Mouse (Mus musculus) intestine, embryonic 14.5 days (tissue): Measurements from ENCODE around the gene Cdh23. TPM values are rescaled to one million over a fixed set of nuclear protein-coding genes. Genes with fewer than 3 reads are reported as not detected.

ENCODE experiments used
- ATAC-seq: fragments of 200-750 bp; cut with Nextera tagmentation; replicated peaks from 2 replicates; pipeline ENCODE4 v1.8.0; 2017; ENCODE audit warnings: low read depth, moderate number of reproducible peaks, moderate TSS enrichment, moderate library complexity; ENCODE audit not compliant: low FRiP score, low TSS enrichment
- DNase-seq: peaks from one replicate; pipeline ENCODE4 v3.0.0-alpha.2; 2018; ENCODE audit warnings: low spot score
- H3K27ac ChIP-seq: fragments of 300-500 bp; sonication (generic); 2 replicates; pipeline ENCODE4 v1.5.1; 2014; ENCODE audit warnings: low read depth, mild to moderate bottlenecking, control low read depth
- H3K27me3 ChIP-seq: fragments of 300-500 bp; sonication (generic); replicated peaks from 2 replicates; pipeline ENCODE4 v1.6.1; 2014; ENCODE audit warnings: low read length, control low read depth; ENCODE audit not compliant: control insufficient read depth, insufficient read depth
- H3K36me3 ChIP-seq: fragments of 300-500 bp; sonication (generic); 2 replicates; pipeline ENCODE4 v1.6.1; 2014; ENCODE audit warnings: low read length, control low read depth; ENCODE audit not compliant: control insufficient read depth, insufficient read depth
- H3K4me1 ChIP-seq: fragments of 300-500 bp; sonication (generic); replicated peaks from 2 replicates; pipeline ENCODE4 v1.6.1; 2014; ENCODE audit warnings: low read length, control low read depth, mixed read lengths; ENCODE audit not compliant: control insufficient read depth, insufficient read depth
- H3K4me2 ChIP-seq: fragments of 300-500 bp; sonication (generic); 2 replicates; pipeline ENCODE4 v1.6.1; 2014; ENCODE audit warnings: low read length
- H3K4me3 ChIP-seq: fragments of 300-500 bp; sonication (generic); 2 replicates; pipeline ENCODE4 v1.5.1; 2014; ENCODE audit warnings: low read depth, low read length, control low read depth, mixed read lengths
- H3K9ac ChIP-seq: fragments of 300-500 bp; sonication (generic); 2 replicates; pipeline ENCODE4 v1.6.1; 2014; ENCODE audit warnings: mild to moderate bottlenecking, low read length
- H3K9me3 ChIP-seq: fragments of 300-500 bp; sonication (generic); 2 replicates; pipeline ENCODE4 v1.6.1; 2016; ENCODE audit warnings: low read length, control low read depth; ENCODE audit not compliant: control insufficient read depth
- WGBS: fragments of 180-500 bp; shearing (Covaris S2); extraction: QIAGEN DNeasy Blood & Tissue Kit; methylation state at CpG from one replicate; pipeline ENCODE4 v1.1.7; 2014; 5-methylcytosine and 5-hydroxymethylcytosine counted together
- polyA plus RNA-seq: library from polyadenylated mRNA; unstranded; fragments of >200 nt; fragmentation: Nextera tagmentation; extraction: Ambion mirVana; gene quantifications from 2 replicates; pipeline ENCODE4 v1.2.1, GENCODE M21; 2014

The Cdh23 gene
- polyA plus RNA-seq, 1 experiment from 2014 or later: 1.0 TPM

GRCm38 (mm10) chr10:60591281-60591680 lies 105.0 kb downstream of the Cdh23 start:
- Histone ChIP-seq H3K36me3 (no peaks in the 10 kb centered on the region), H3K27me3 (no peaks in the 10 kb centered on the region), H3K9ac (no peak overlapping the region), H3K9me3 (no peaks in the 10 kb centered on the region), H3K4me2 (no peak overlapping the region), H3K27ac (no peak overlapping the region), H3K4me1 (no peaks in the 10 kb centered on the region), H3K4me3 (no peak overlapping the region)
- ATAC-seq (no peak), DNase-seq (no peak)
- 84% methylated on average over 1 of the region's 1 CpGs for WGBS

- H3K36me3 ChIP-seq: no peaks in the 10 kb centered on the region
- H3K4me2 ChIP-seq: no peak overlapping the region
- H3K4me1 ChIP-seq: no peaks in the 10 kb centered on the region
- H3K4me3 ChIP-seq: no peak overlapping the region
- no peak overlapping the region for H3K27ac ChIP-seq
- no peaks in the 10 kb centered on the region for H3K27me3 ChIP-seq
- no peak for ATAC-seq
- H3K9me3 ChIP-seq: no peaks in the 10 kb centered on the region
- no peak for DNase-seq
- WGBS: 21% methylated on average over 7 of the region's 7 CpGs
- no peak overlapping the region for H3K9ac ChIP-seq
Measured at GRCm38 (mm10) chr10:60590241-60590640, 106.0 kb downstream of the Cdh23 start.

- DNase-seq (no peak), ATAC-seq (no peak)
- no peak overlapping the region for H3K4me3 ChIP-seq
- H3K27ac ChIP-seq: no peak overlapping the region
- no peaks in the 10 kb centered on the region for H3K9me3 ChIP-seq
- no peak overlapping the region for H3K9ac ChIP-seq
- no peaks in the 10 kb centered on the region for H3K36me3 ChIP-seq
- H3K4me2 ChIP-seq: no peak overlapping the region
- no peaks in the 10 kb centered on the region for H3K4me1 ChIP-seq
- H3K27me3 ChIP-seq: no peaks in the 10 kb centered on the region
- 69% methylated on average over 6 of the region's 6 CpGs for WGBS
Measured at GRCm38 (mm10) chr10:60585691-60586090, 110.6 kb downstream of the Cdh23 start.

GRCm38 (mm10) chr10:60582956-60583355 lies 113.3 kb downstream of the Cdh23 start:
- no peaks in the 10 kb centered on the region for H3K27me3 ChIP-seq
- no peak overlapping the region for H3K9ac ChIP-seq
- H3K9me3 ChIP-seq: 0 out of 2 replicates have a peak, but pooled peaks cover 3% of the 10 kb centered on the region
- ATAC-seq: no peak
- H3K27ac ChIP-seq: no peak overlapping the region
- H3K36me3 ChIP-seq: no peaks in the 10 kb centered on the region
- no peak for DNase-seq
- no peak overlapping the region for H3K4me3 ChIP-seq
- H3K4me1 ChIP-seq: 0 out of 2 replicates have a peak, but pooled peaks cover 4% of the 10 kb centered on the region
- WGBS: 55% methylated on average over 15 of the region's 15 CpGs
- no peak overlapping the region for H3K4me2 ChIP-seq

- 89% methylated on average over 15 of the region's 15 CpGs for WGBS
- no peak overlapping the region for H3K27ac ChIP-seq
- no peak overlapping the region for H3K4me3 ChIP-seq
- H3K9me3 ChIP-seq: 0 out of 2 replicates have a peak, but pooled peaks cover 3% of the 10 kb centered on the region
- no peaks in the 10 kb centered on the region for H3K36me3 ChIP-seq
- 0 out of 2 replicates have a peak, but pooled peaks cover 7% of the 10 kb centered on the region for H3K4me1 ChIP-seq
- H3K27me3 ChIP-seq: no peaks in the 10 kb centered on the region
- no peak overlapping the region for H3K4me2 ChIP-seq
- no peak overlapping the region for H3K9ac ChIP-seq
- DNase-seq (no peak), ATAC-seq (no peak)
Measured at GRCm38 (mm10) chr10:60580666-60581065, 115.6 kb downstream of the Cdh23 start.

GRCm38 (mm10) chr10:60578738-60579538 lies 117.4 kb downstream of the Cdh23 start:
- no peak overlapping the region for H3K9ac ChIP-seq
- 0 out of 2 replicates have a peak, but pooled peaks cover 3% of the 10 kb centered on the region for H3K9me3 ChIP-seq
- no peak for ATAC-seq
- 86% methylated on average over 12 of the region's 12 CpGs for WGBS
- H3K4me1 ChIP-seq: 0 out of 2 replicates have a peak, but pooled peaks cover 7% of the 10 kb centered on the region
- H3K36me3 ChIP-seq: no peaks in the 10 kb centered on the region
- DNase-seq: no peak
- H3K4me2 ChIP-seq: no peak overlapping the region
- no peak overlapping the region for H3K27ac ChIP-seq
- H3K27me3 ChIP-seq: no peaks in the 10 kb centered on the region
- H3K4me3 ChIP-seq: no peak overlapping the region

- no peaks in the 10 kb centered on the region for H3K36me3 ChIP-seq
- WGBS: 87% methylated on average over 12 of the region's 12 CpGs
- no peak overlapping the region for H3K4me3 ChIP-seq
- DNase-seq: no peak
- no peak overlapping the region for H3K9ac ChIP-seq
- no peaks in the 10 kb centered on the region for H3K27me3 ChIP-seq
- ATAC-seq: no peak
- no peak overlapping the region for H3K4me2 ChIP-seq
- 0 out of 2 replicates have a peak, but pooled peaks cover 3% of the 10 kb centered on the region for H3K9me3 ChIP-seq
- 0 out of 2 replicates have a peak, but pooled peaks cover 7% of the 10 kb centered on the region for H3K4me1 ChIP-seq
- H3K27ac ChIP-seq: no peak overlapping the region
Measured at GRCm38 (mm10) chr10:60577920-60578737, 118.2 kb downstream of the Cdh23 start.

- H3K9me3 ChIP-seq: 0 out of 2 replicates have a peak, but pooled peaks cover 3% of the 10 kb centered on the region
- no peaks in the 10 kb centered on the region for H3K36me3 ChIP-seq
- 31% methylated on average over 13 of the region's 13 CpGs for WGBS
- H3K4me1 ChIP-seq: 0 out of 2 replicates have a peak, but pooled peaks cover 7% of the 10 kb centered on the region
- DNase-seq (peak; percentile 70), ATAC-seq (peak; percentile 58; the same call in 1 of the 2 replicates)
- H3K9ac ChIP-seq: no peak overlapping the region
- no peak overlapping the region for H3K4me3 ChIP-seq
- no peaks in the 10 kb centered on the region for H3K27me3 ChIP-seq
- no peak overlapping the region for H3K4me2 ChIP-seq
- no peak overlapping the region for H3K27ac ChIP-seq
Measured at GRCm38 (mm10) chr10:60577125-60577919, 119.0 kb downstream of the Cdh23 start.
